In the genomic region with DNA sequence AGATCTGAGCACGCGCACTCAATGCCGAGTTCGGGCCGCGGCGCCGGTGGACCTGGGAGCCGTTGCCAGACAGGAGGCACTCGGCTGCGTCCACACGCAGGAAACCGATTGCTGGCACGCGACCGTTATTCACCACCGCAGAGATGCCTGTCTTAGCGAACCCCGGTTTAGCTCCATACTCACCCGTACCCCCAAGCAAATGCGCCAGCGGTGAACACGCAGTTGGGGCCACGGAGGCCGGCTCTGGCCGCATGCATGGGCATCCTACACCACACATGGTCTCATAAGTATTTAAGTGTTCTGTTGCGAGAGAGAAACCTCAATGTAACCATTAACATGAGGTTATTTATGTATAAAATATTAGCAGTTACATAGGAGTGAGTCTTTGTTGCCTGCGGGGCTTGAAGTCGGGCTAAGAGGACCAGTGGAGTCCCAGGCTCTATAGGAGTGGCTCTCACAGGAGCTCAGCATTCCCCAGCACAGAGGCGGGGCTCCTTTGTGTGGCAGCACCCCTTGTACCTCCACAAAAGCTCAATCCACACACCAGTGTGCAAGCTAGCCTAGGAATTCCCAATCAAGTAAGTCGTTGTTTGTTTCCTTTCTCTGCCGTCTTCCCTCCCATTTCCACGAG, we compare ENCODE assay signal across 8 mouse cellular contexts. TPM values are rescaled to one million over a fixed set of nuclear protein-coding genes. Genes with fewer than 3 reads are reported as not detected.
DNase-seq lines count a peak whose midpoint lies in the region; ATAC-seq lines count a peak whose summit lies in the region.

No protein-coding gene starts in this region.

- no peak for ATAC-seq in cerebellum, adult (ENCODE audit: insufficient number of reproducible peaks, low FRiP score, low TSS enrichment)
- no peak for ATAC-seq in heart, embryonic 15.5 days (replicated peaks; ENCODE audit: insufficient number of reproducible peaks, insufficient read depth, low FRiP score, low read depth)
- ATAC-seq in limb, embryonic 13.5 days (ENCODE audit: low FRiP score, low read depth): no peak

- peak overlapping the region; percentile 78 for H3K4me2 ChIP-seq in heart, embryonic 15.5 days
- peak overlapping the region; percentile 74 for H3K4me2 ChIP-seq in limb, embryonic 13.5 days (replicated peaks)

- no peak overlapping the region for H3K27ac ChIP-seq in heart, embryonic 15.5 days
- H3K27ac ChIP-seq in limb, embryonic 13.5 days: peak overlapping the region; percentile 22; the same call in 1 of the 2 replicates

- peaks cover 71% of the 10 kb centered on the region for H3K27me3 ChIP-seq in heart, embryonic 15.5 days
- H3K27me3 ChIP-seq in limb, embryonic 13.5 days: peaks cover 70% of the 10 kb centered on the region
- no peaks in the 10 kb centered on the region for H3K27me3 ChIP-seq in splenic B cell, adult 2 months (ENCODE audit: control insufficient read depth, insufficient read depth, low read length, poor library complexity, severe bottlenecking)

- H3K4me3 ChIP-seq in heart, embryonic 15.5 days: peak overlapping the region; percentile 48
- H3K4me3 ChIP-seq in limb, embryonic 13.5 days: peak overlapping the region; percentile 42

- no peaks in the 10 kb centered on the region for H3K9me3 ChIP-seq in heart, embryonic 15.5 days (replicated peaks)
- H3K9me3 ChIP-seq in limb, embryonic 13.5 days: no peaks in the 10 kb centered on the region

- no peaks in the 10 kb centered on the region for H3K36me3 ChIP-seq in heart, embryonic 15.5 days
- H3K36me3 ChIP-seq in limb, embryonic 13.5 days: no peaks in the 10 kb centered on the region
- H3K36me3 ChIP-seq in splenic B cell, adult 2 months (ENCODE audit: control insufficient read depth, insufficient read depth, low read length, poor library complexity, severe bottlenecking): no peaks in the 10 kb centered on the region

- peaks cover 35% of the 10 kb centered on the region for H3K4me1 ChIP-seq in heart, embryonic 15.5 days (replicated peaks)
- peaks cover 66% of the 10 kb centered on the region for H3K4me1 ChIP-seq in limb, embryonic 13.5 days

- 3% methylated on average over 33 of the region's 33 CpGs for WGBS in heart, embryonic 15.5 days
- under 1% methylated on average over 33 of the region's 33 CpGs for WGBS in limb, embryonic 13.5 days

- DNase-seq in cerebellum, postnatal 14 days: peak; percentile 34 to 36
- peak; percentile 74 for DNase-seq in R1 (ENCODE audit: low read depth, low spot score)
- DNase-seq in splenic B cell, adult 2 months (ENCODE audit: low read depth, low spot score): peak; percentile 36
- DNase-seq in urinary bladder, postnatal 25 days (ENCODE audit: low spot score): no peak
- DNase-seq in ovary, adult 18-20 months (ENCODE audit: low spot score): no peak

- peak overlapping the region; percentile 32 for H3K9ac ChIP-seq in heart, embryonic 15.5 days
- H3K9ac ChIP-seq in limb, embryonic 13.5 days: peak overlapping the region; percentile 57

RNA-seq across cellular contexts. Expression of gene Hand1, which starts 4.6 kb away (rescaled TPM):
- 11.4 and 13.9 TPM in 2 replicates for polyA plus RNA-seq in heart, embryonic 15.5 days (2015; fragmentation: Nextera tagmentation; extraction: Ambion mirVana)
- polyA plus RNA-seq in limb, embryonic 13.5 days (2015; fragmentation: Nextera tagmentation; extraction: Ambion mirVana): 2.7 and 3.1 TPM in 2 replicates

RNA-seq across cellular contexts. Expression of gene Sap30l, which starts 26.6 kb away (rescaled TPM):
- 8.9 and 10.0 TPM in 2 replicates for polyA plus RNA-seq in heart, embryonic 15.5 days (2015; fragmentation: Nextera tagmentation; extraction: Ambion mirVana)
- 11.0 and 12.2 TPM in 2 replicates for polyA plus RNA-seq in limb, embryonic 13.5 days (2015; fragmentation: Nextera tagmentation; extraction: Ambion mirVana)

Comparison
In these comparisons a context has a peak if more than half of its experiments do, and no peak if none do; other contexts are left out.
1. DNase-seq: peak in cerebellum, postnatal 14 days (2 of 2), R1 (single experiment) and splenic B cell, adult 2 months (single experiment); none in urinary bladder, postnatal 25 days (single experiment) and ovary, adult 18-20 months (single experiment).